Mouse (Mus musculus) lung, postnatal 0 days (tissue): ENCODE data around the gene Umad1. TPM values are rescaled to one million over a fixed set of nuclear protein-coding genes. Genes with fewer than 3 reads are reported as not detected.

Experiments
- ATAC-seq: fragments of 200-750 bp; cut with Nextera tagmentation; 2 replicates; pipeline ENCODE4 v1.8.0; 2017; ENCODE audit warnings: moderate library complexity
- DNase-seq: peaks from one replicate; pipeline ENCODE4 v3.0.0-alpha.2; 2016; ENCODE audit warnings: low spot score
- H3K27ac ChIP-seq: fragments of 300-500 bp; sonication (generic); 2 replicates; pipeline ENCODE4 v1.5.1; 2014; ENCODE audit warnings: antibody characterized with exemption, mild to moderate bottlenecking, low read length, mixed read lengths
- H3K27me3 ChIP-seq: fragments of 300-500 bp; sonication (generic); replicated peaks from 2 replicates; pipeline ENCODE4 v1.6.1; 2014; ENCODE audit warnings: low read length, mixed read lengths; ENCODE audit not compliant: insufficient read depth
- H3K36me3 ChIP-seq: fragments of 300-500 bp; sonication (generic); 2 replicates; pipeline ENCODE4 v1.6.1; 2014; ENCODE audit warnings: low read length, mixed read lengths; ENCODE audit not compliant: insufficient read depth
- H3K4me1 ChIP-seq: fragments of 300-500 bp; sonication (generic); 2 replicates; pipeline ENCODE4 v1.6.1; 2014; ENCODE audit warnings: antibody characterized with exemption, low read depth, low read length, mixed read lengths; ENCODE audit not compliant: insufficient read depth
- H3K4me2 ChIP-seq: fragments of 300-500 bp; sonication (generic); replicated peaks from 2 replicates; pipeline ENCODE4 v1.6.1; 2014; ENCODE audit warnings: low read depth, mild to moderate bottlenecking, low read length, moderate library complexity, mixed read lengths
- H3K4me3 ChIP-seq: fragments of 300-500 bp; sonication (generic); 2 replicates; pipeline ENCODE4 v1.5.1; 2014; ENCODE audit warnings: low read depth, low read length
- H3K9ac ChIP-seq: fragments of 300-500 bp; sonication (generic); replicated peaks from 2 replicates; pipeline ENCODE4 v1.6.1; 2014; ENCODE audit warnings: low read depth, mild to moderate bottlenecking
- H3K9me3 ChIP-seq: fragments of 300-500 bp; sonication (generic); 2 replicates; pipeline ENCODE4 v1.6.1; 2016; ENCODE audit warnings: low read length, mixed read lengths
- CTCF ChIP-seq: IDR thresholded peaks from 2 replicates; pipeline ENCODE4 v1.5.1; 2016; ENCODE audit warnings: antibody characterized with exemption, mild to moderate bottlenecking
- EP300 ChIP-seq: IDR thresholded peaks from 2 replicates; pipeline ENCODE4 v1.6.1; 2016; ENCODE audit warnings: antibody characterized with exemption, mild to moderate bottlenecking, control low read depth
- WGBS: fragments of 180-500 bp; shearing (Covaris S2); extraction: QIAGEN DNeasy Blood & Tissue Kit; methylation state at CpG from one replicate; pipeline ENCODE4 v1.1.7; 2014; 5-methylcytosine and 5-hydroxymethylcytosine counted together
- polyA plus RNA-seq: library from polyadenylated mRNA; unstranded; fragments of >200 nt; fragmentation: Nextera tagmentation; extraction: Ambion mirVana; gene quantifications from 2 replicates; pipeline ENCODE4 v1.2.1, GENCODE M21; 2015

Umad1 gene
- polyA plus RNA-seq, 1 experiment from 2014 or later: 17.6 TPM

DNA sequence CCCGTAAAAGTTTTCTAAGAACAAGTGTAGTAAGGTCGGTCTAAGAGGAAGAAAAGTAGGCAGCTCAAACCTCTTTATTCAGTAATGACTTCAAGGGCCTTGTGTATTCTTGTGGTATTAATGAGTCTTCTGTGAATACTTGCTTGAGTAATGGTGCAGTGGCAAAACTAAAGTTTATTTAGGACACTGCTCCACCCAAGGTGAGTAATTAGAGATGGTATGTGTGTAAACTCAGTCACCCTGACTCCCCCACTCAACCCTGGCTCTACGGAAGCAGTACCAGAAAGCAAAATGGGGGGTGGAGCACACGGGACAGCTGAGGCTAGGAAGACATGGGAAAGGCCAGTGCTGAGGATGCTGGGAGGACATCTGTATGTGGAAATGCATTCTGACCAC lies 236.7 kb downstream of the Umad1 start:
- Histone ChIP-seq H3K27ac (no peak overlapping the region), H3K4me1 (no peaks in the 10 kb centered on the region), H3K4me2 (no peak overlapping the region), H3K36me3 (no peaks in the 10 kb centered on the region), H3K9ac (no peak overlapping the region), H3K4me3 (no peak overlapping the region), H3K9me3 (no peaks in the 10 kb centered on the region), H3K27me3 (no peaks in the 10 kb centered on the region)
- TF ChIP-seq EP300: no peak
- TF ChIP-seq CTCF: no peak
- DNase-seq (peak; percentile 50), ATAC-seq (peak; percentile 75)
- 38% methylated on average over 4 of the region's 4 CpGs for WGBS

DNA sequence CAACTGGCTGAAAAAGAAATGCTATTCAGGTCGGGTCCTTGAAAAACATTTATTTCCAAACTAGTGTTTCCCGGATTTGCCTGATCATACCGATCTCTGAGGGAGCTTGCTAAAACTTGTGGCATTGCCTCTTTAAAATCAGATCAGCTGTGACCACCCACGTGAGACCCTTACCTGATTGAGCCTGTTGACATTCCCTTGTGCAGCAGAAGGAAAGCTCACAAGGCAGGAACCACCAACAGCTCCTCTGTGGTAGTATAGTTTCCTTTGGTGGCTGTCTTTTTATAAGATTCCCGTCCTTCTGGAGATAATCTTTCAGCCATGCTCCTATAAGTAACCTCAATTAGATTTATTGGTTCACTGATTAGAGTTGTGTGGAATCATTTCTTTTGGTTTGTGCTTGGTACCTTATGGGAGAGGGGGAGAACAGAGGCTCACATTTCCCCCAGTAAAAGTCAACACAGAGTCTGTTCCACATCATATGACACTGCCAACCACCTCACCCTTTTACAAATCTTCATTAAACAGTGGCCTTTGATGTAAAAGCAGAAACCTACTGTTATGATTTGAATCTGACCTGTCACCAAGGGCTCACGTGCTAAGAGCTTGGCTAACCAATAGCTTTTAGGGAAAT lies 238.3 kb downstream of the Umad1 start:
- Histone ChIP-seq H3K4me2 (no peak overlapping the region), H3K9me3 (no peaks in the 10 kb centered on the region), H3K4me3 (no peak overlapping the region), H3K27ac (no peak overlapping the region), H3K4me1 (no peaks in the 10 kb centered on the region), H3K36me3 (no peaks in the 10 kb centered on the region), H3K27me3 (no peaks in the 10 kb centered on the region), H3K9ac (no peak overlapping the region)
- DNase-seq (no peak), ATAC-seq (no peak)
- TF ChIP-seq EP300 (no peak), CTCF (no peak)
- 64% methylated on average over 6 of the region's 6 CpGs for WGBS

DNA sequence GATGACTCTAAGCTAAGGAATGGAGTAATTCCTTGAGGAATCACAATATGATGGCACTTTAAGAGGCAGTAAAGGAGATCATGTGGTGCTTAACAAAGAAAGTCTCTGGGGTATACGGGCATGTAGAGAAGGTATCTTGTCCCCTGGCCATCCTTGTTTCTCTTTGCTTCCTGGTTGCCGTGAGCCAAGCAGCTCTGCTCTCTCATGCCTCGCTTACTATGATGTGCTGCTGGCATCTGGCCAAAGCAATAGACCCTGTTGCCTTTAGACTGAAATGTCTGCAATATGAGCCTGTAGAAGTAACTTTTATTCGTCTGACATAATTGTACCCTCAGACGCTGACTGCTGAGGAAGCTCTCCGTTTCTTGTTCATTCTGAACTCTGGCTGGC lies 238.8 kb downstream of the Umad1 start:
- no peak overlapping the region for H3K9ac ChIP-seq
- no peaks in the 10 kb centered on the region for H3K36me3 ChIP-seq
- TF ChIP-seq EP300 (no peak), CTCF (no peak)
- H3K4me3 ChIP-seq: no peak overlapping the region
- no peak overlapping the region for H3K27ac ChIP-seq
- H3K4me2 ChIP-seq: no peak overlapping the region
- no peaks in the 10 kb centered on the region for H3K9me3 ChIP-seq
- DNase-seq: no peak
- WGBS: 56% methylated on average over 6 of the region's 6 CpGs
- no peaks in the 10 kb centered on the region for H3K4me1 ChIP-seq
- H3K27me3 ChIP-seq: no peaks in the 10 kb centered on the region
- ATAC-seq: no peak

DNA sequence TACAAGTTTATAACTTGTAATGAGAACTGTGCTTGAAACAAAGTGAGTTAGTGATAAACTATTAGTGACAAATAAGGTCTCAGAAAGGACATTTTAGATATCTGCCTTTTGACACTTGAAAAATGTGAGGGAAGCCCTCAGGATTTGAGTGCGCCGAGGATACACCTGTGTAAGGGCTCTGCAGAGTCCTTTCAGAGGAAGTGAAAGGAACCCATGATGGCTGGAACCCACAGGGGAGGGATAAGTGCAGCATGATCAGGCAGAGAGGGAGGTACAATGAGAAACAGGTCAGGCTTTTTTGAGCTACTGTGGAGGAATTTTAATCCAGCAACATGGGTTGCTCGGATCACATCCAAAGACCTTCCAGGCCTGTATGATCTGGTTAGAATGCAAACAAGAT lies 239.9 kb downstream of the Umad1 start:
- Histone ChIP-seq H3K9me3 (no peaks in the 10 kb centered on the region), H3K4me1 (no peaks in the 10 kb centered on the region), H3K4me3 (no peak overlapping the region), H3K36me3 (no peaks in the 10 kb centered on the region), H3K27ac (no peak overlapping the region), H3K27me3 (no peaks in the 10 kb centered on the region), H3K4me2 (no peak overlapping the region), H3K9ac (no peak overlapping the region)
- no peak for DNase-seq
- ATAC-seq: no peak
- WGBS: 88% methylated on average over 3 of the region's 3 CpGs
- TF ChIP-seq CTCF (no peak), EP300 (no peak)

DNA sequence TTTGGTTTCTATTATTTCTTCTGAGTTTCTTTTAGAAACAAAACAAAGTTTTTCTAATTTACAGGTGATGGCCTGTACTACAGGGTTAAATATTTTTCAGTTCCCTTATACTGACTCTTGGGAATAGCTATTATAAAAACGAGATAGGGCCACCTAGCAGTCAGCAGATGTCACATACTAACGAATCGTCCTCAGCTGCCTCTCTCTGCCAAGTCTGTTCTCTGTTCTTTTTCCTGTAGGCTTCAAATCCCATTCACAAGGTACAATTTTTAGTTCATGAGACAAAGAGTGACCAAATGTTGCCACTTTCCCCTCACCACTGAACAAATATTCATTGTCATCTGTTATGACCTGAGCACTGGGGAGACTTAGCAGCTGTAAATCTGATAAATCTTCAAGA lies 244.9 kb downstream of the Umad1 start:
- Histone ChIP-seq H3K9me3 (no peaks in the 10 kb centered on the region), H3K4me2 (no peak overlapping the region), H3K36me3 (no peaks in the 10 kb centered on the region), H3K27me3 (no peaks in the 10 kb centered on the region), H3K9ac (no peak overlapping the region), H3K27ac (no peak overlapping the region), H3K4me3 (no peak overlapping the region), H3K4me1 (no peaks in the 10 kb centered on the region)
- no peak for DNase-seq
- 36% methylated on average over 3 of the region's 3 CpGs for WGBS
- TF ChIP-seq CTCF (no peak), EP300 (no peak)
- no peak for ATAC-seq

DNA sequence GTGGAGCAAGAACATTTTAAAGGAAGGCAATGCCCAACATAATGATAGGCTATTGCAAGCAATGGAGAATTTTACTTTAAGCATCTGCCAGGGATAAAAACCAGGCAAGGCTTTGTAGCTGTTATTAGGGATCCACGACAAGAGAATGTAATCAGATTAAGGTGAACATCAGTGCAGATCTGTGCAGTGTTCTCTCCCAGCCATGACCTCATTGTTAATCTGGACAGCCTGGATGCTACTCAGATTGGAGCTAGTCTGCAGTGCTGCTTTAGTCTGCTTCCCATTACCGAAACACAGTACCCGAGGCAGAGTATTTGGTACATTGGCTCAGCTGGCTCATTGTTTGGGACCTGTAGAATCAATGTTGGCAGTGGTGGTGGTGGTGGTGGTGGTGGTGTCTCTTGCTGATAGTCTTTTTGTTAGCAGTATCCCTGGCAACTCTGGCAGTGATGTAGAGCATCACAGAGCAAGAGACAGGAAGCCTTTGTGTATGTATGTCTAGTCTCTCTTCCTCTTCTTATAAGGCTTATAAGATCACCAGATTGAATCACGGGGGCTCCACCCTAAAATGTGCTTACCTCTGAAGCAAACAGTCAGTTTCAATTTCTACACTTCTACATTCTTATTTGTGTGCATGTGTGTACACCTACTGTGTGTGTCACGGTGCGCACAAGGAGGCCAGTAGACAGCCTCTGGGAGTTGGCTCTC lies 245.6 kb downstream of the Umad1 start:
- Histone ChIP-seq H3K27ac (no peak overlapping the region), H3K9ac (no peak overlapping the region), H3K4me1 (no peaks in the 10 kb centered on the region), H3K4me3 (no peak overlapping the region), H3K27me3 (no peaks in the 10 kb centered on the region), H3K36me3 (no peaks in the 10 kb centered on the region), H3K9me3 (no peaks in the 10 kb centered on the region), H3K4me2 (no peak overlapping the region)
- ATAC-seq (no peak), DNase-seq (peak; percentile 16)
- WGBS: 77% methylated on average over 6 of the region's 6 CpGs
- TF ChIP-seq CTCF (no peak), EP300 (peak; percentile 76)
